Mouse (Mus musculus): Measurements from ENCODE around the gene Mios. TPM values are rescaled to one million over a fixed set of nuclear protein-coding genes. Genes with fewer than 3 reads are reported as not detected.
A peak's percentile ranks its signal among the peaks of the same experiment; 100 is the strongest.

Gene Mios
- polyA plus RNA-seq, 1 experiment from 2014 or later = 14.4 TPM

DNA sequence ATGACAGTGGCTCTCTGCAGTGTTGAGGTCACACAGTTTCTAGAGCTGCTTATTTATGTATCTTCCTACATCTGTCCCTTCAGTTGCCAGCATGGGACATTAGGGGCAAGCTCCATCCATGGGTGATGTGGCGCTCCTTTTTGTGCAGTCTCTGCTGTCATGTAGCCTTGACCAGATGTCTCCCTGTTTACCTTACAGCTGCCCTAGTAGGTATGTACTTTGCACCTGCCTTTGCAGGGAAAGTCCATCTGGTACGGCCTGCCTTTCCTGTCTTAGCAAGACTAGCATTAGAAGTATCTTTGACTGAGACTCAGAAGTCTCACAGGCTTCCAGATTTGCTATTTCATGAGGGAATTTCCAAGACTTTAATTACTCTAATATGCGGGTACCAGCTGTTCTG, 62.0 kb downstream of the Mios start:
- no peak for TF ChIP-seq EP300 (IDR thresholded peaks at IDR 0.05)
- no peak for TF ChIP-seq CTCF (IDR thresholded peaks at IDR 0.05)
- Histone ChIP-seq H3K4me2 (replicated peaks; ENCODE audit: low read depth, low read length) (no peak overlapping the region), H3K9me3 (ENCODE audit: low read length) (no peaks in the 10 kb centered on the region), H3K27me3 (replicated peaks; ENCODE audit: insufficient read depth, low read length) (no peaks in the 10 kb centered on the region), H3K27ac (ENCODE audit: low read length) (no peak overlapping the region), H3K36me3 (ENCODE audit: insufficient read depth, low read length) (no peaks in the 10 kb centered on the region), H3K4me1 (ENCODE audit: insufficient read depth, low read depth, low read length) (no peaks in the 10 kb centered on the region), H3K4me3 (ENCODE audit: low read depth, low read length) (no peak overlapping the region), H3K9ac (replicated peaks; ENCODE audit: low read depth) (no peak overlapping the region)
- 93% methylated on average over 3 of the region's 3 CpGs for WGBS
- ATAC-seq (no peak), DNase-seq (ENCODE audit: low spot score) (no peak)

- TF ChIP-seq CTCF (IDR thresholded peaks at IDR 0.05) (peak; percentile 78), EP300 (IDR thresholded peaks at IDR 0.05) (no peak)
- no peaks in the 10 kb centered on the region for H3K36me3 ChIP-seq (ENCODE audit: insufficient read depth, low read length)
- H3K9me3 ChIP-seq (ENCODE audit: low read length) = no peaks in the 10 kb centered on the region
- no peak overlapping the region for H3K4me3 ChIP-seq (ENCODE audit: low read depth, low read length)
- H3K9ac ChIP-seq (replicated peaks; ENCODE audit: low read depth) = no peak overlapping the region
- peak overlapping the region; percentile 48 for H3K27ac ChIP-seq (ENCODE audit: low read length)
- DNase-seq (ENCODE audit: low spot score) (peak; percentile 81), ATAC-seq (peak; percentile 71)
- peak overlapping the region; percentile 20; the same call in 1 of the 2 replicates for H3K4me2 ChIP-seq (replicated peaks; ENCODE audit: low read depth, low read length)
- H3K4me1 ChIP-seq (ENCODE audit: insufficient read depth, low read depth, low read length) = no peaks in the 10 kb centered on the region
- no peaks in the 10 kb centered on the region for H3K27me3 ChIP-seq (replicated peaks; ENCODE audit: insufficient read depth, low read length)
- WGBS = 27% methylated on average over 6 of the region's 6 CpGs
These were observed 65.5 kb downstream of the Mios start for GRCm38 (mm10) chr6:8274387-8275054.

GRCm38 (mm10) chr6:8275098-8275497, 66.1 kb downstream of the Mios start:
- Histone ChIP-seq H3K9ac (replicated peaks; ENCODE audit: low read depth) (no peak overlapping the region), H3K36me3 (ENCODE audit: insufficient read depth, low read length) (no peaks in the 10 kb centered on the region), H3K27me3 (replicated peaks; ENCODE audit: insufficient read depth, low read length) (no peaks in the 10 kb centered on the region), H3K4me1 (ENCODE audit: insufficient read depth, low read depth, low read length) (no peaks in the 10 kb centered on the region), H3K9me3 (ENCODE audit: low read length) (no peaks in the 10 kb centered on the region), H3K4me3 (ENCODE audit: low read depth, low read length) (no peak overlapping the region), H3K27ac (ENCODE audit: low read length) (peak overlapping the region; percentile 48), H3K4me2 (replicated peaks; ENCODE audit: low read depth, low read length) (peak overlapping the region; percentile 20; the same call in 1 of the 2 replicates)
- 3% methylated on average over 1 of the region's 1 CpGs for WGBS
- DNase-seq (ENCODE audit: low spot score) (peak; percentile 83), ATAC-seq (peak; percentile 80)
- TF ChIP-seq EP300 (IDR thresholded peaks at IDR 0.05) = no peak
- peak; percentile 76 for TF ChIP-seq CTCF (IDR thresholded peaks at IDR 0.05)

GRCm38 (mm10) chr6:8276431-8276830, 67.4 kb downstream of the Mios start:
- Histone ChIP-seq H3K4me1 (ENCODE audit: insufficient read depth, low read depth, low read length) (no peaks in the 10 kb centered on the region), H3K4me3 (ENCODE audit: low read depth, low read length) (no peak overlapping the region), H3K9ac (replicated peaks; ENCODE audit: low read depth) (no peak overlapping the region), H3K27ac (ENCODE audit: low read length) (no peak overlapping the region), H3K9me3 (ENCODE audit: low read length) (no peaks in the 10 kb centered on the region), H3K4me2 (replicated peaks; ENCODE audit: low read depth, low read length) (no peak overlapping the region), H3K36me3 (ENCODE audit: insufficient read depth, low read length) (no peaks in the 10 kb centered on the region), H3K27me3 (replicated peaks; ENCODE audit: insufficient read depth, low read length) (no peaks in the 10 kb centered on the region)
- ATAC-seq (peak; percentile 50), DNase-seq (ENCODE audit: low spot score) (peak; percentile 27)
- WGBS = 47% methylated on average over 4 of the region's 4 CpGs
- TF ChIP-seq CTCF (IDR thresholded peaks at IDR 0.05) (no peak), EP300 (IDR thresholded peaks at IDR 0.05) (no peak)

- TF ChIP-seq EP300 (IDR thresholded peaks at IDR 0.05) (no peak), CTCF (IDR thresholded peaks at IDR 0.05) (peak; percentile 54)
These were observed 69.5 kb downstream of the Mios start for GRCm38 (mm10) chr6:8278426-8279002.

DNA sequence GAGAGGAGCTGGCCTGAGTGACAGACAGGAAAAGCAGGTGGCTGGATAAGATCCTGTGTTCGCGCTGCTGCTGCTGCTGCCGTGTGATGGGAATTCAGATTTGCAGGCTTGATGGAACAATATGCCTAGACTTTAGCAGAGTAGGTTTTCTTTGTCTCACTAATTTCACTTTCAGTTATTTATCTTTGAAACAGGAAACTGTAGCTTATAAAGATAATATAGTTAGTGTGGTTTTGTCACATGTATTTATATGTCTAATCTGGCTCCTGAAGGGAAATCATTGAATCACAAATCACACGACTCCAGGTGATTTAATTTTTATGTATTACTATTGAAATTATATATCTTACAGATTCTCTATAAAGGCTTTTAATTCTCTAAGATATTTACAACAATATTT, 74.2 kb downstream of the Mios start:
- no peak for TF ChIP-seq CTCF (IDR thresholded peaks at IDR 0.05)
- TF ChIP-seq EP300 (IDR thresholded peaks at IDR 0.05) = no peak
- no peak overlapping the region for H3K27ac ChIP-seq (ENCODE audit: low read length)
- WGBS = 73% methylated on average over 4 of the region's 4 CpGs
- H3K27me3 ChIP-seq (replicated peaks; ENCODE audit: insufficient read depth, low read length) = no peaks in the 10 kb centered on the region
- no peak overlapping the region for H3K9ac ChIP-seq (replicated peaks; ENCODE audit: low read depth)
- no peak overlapping the region for H3K4me3 ChIP-seq (ENCODE audit: low read depth, low read length)
- DNase-seq (ENCODE audit: low spot score) (no peak), ATAC-seq (no peak)
- no peaks in the 10 kb centered on the region for H3K36me3 ChIP-seq (ENCODE audit: insufficient read depth, low read length)
- H3K4me1 ChIP-seq (ENCODE audit: insufficient read depth, low read depth, low read length) = no peaks in the 10 kb centered on the region
- H3K9me3 ChIP-seq (ENCODE audit: low read length) = no peaks in the 10 kb centered on the region
- H3K4me2 ChIP-seq (replicated peaks; ENCODE audit: low read depth, low read length) = no peak overlapping the region

More at GRCm38 (mm10) chr6:8278426-8279002, 69.5 kb downstream of the Mios start:
- 85% methylated on average over 5 of the region's 5 CpGs for WGBS
- Histone ChIP-seq H3K27me3 (replicated peaks; ENCODE audit: insufficient read depth, low read length) (no peaks in the 10 kb centered on the region), H3K27ac (ENCODE audit: low read length) (no peak overlapping the region), H3K4me1 (ENCODE audit: insufficient read depth, low read depth, low read length) (no peaks in the 10 kb centered on the region), H3K9me3 (ENCODE audit: low read length) (no peaks in the 10 kb centered on the region), H3K4me2 (replicated peaks; ENCODE audit: low read depth, low read length) (no peak overlapping the region), H3K9ac (replicated peaks; ENCODE audit: low read depth) (no peak overlapping the region), H3K4me3 (ENCODE audit: low read depth, low read length) (no peak overlapping the region), H3K36me3 (ENCODE audit: insufficient read depth, low read length) (no peaks in the 10 kb centered on the region)
- ATAC-seq (no peak), DNase-seq (ENCODE audit: low spot score) (no peak)

Data from lung, postnatal 0 days (tissue).